Mouse (Mus musculus): ENCODE results near the gene Taf5.
A peak's percentile ranks its signal among the peaks of the same experiment; 100 is the strongest.

- no peak for TF ChIP-seq CTCF (IDR thresholded peaks at IDR 0.05; ENCODE audit: control insufficient read depth, insufficient read depth, insufficient read length)
- no peak for TF ChIP-seq USF1 (IDR thresholded peaks at IDR 0.05; ENCODE audit: low read depth)
- TF ChIP-seq MAX (IDR thresholded peaks at IDR 0.05) = peak; percentile 60
- no peak for TF ChIP-seq MYOD1 (IDR thresholded peaks at IDR 0.05; ENCODE audit: control insufficient read depth, insufficient read length, low read depth)
- no peak for TF ChIP-seq MYOG (IDR thresholded peaks at IDR 0.05; ENCODE audit: control insufficient read depth, extremely low read depth, insufficient read length)
- no peak for TF ChIP-seq FOSL1 (IDR thresholded peaks at IDR 0.05; ENCODE audit: insufficient read depth, low read length, poor library complexity, severe bottlenecking)
These were observed 17.1 kb upstream of the Taf5 start, which contains the start of gene Pcgf6 for GRCm38 (mm10) chr19:47050271-47051032.

All from C2C12 (cell line).